Mouse (Mus musculus): ENCODE results near the gene Zcchc18. TPM values are rescaled to one million over a fixed set of nuclear protein-coding genes. Genes with fewer than 3 reads are reported as not detected.
A peak's percentile ranks its signal among the peaks of the same experiment; 100 is the strongest.

The Zcchc18 gene
- total and polyA plus RNA-seq, 3 experiments, result 0.04 to 0.61 TPM; not detected in 1

- H3K79me2 ChIP-seq (ENCODE audit: control insufficient read depth, insufficient read depth, low read length, poor library complexity), result no peaks in the 10 kb centered on the region
- H3K4me1 ChIP-seq (ENCODE audit: control insufficient read depth in 1 of 2, insufficient read depth in 2 of 2, low read length in 2 of 2), result no peaks in the 10 kb centered on the region
- H3K27ac ChIP-seq (ENCODE audit: control insufficient read depth, low read depth, low read length), result no peak overlapping the region
- no peak overlapping the region for H3K4me3 ChIP-seq (ENCODE audit: control insufficient read depth in 1 of 2, insufficient read depth in 1 of 2, low read depth in 2 of 2, low read length in 2 of 2)
- no peaks in the 10 kb centered on the region for H3K36me3 ChIP-seq (ENCODE audit: control insufficient read depth in 1 of 2, insufficient read depth in 2 of 2, low read length in 2 of 2)
- H3K27me3 ChIP-seq (ENCODE audit: control insufficient read depth in 1 of 2, insufficient read depth in 2 of 2, low read length in 2 of 2), result peaks cover 0 to under 1% of the 10 kb centered on the region in 2 experiments; a peak in 2 of 4 replicates
- no peak overlapping the region for H3K9ac ChIP-seq (ENCODE audit: control insufficient read depth, low read depth, low read length, poor library complexity, severe bottlenecking)
- TF ChIP-seq EP300 (IDR thresholded peaks at IDR 0.05; ENCODE audit: low read depth in 1 of 2, low read length in 2 of 2) (no peak), ZC3H11A (IDR thresholded peaks at IDR 0.05; ENCODE audit: low read depth, low read length) (peak; percentile 32), ZKSCAN1 (IDR thresholded peaks at IDR 0.05; ENCODE audit: low read depth, low read length) (no peak), USF2 (IDR thresholded peaks at IDR 0.05; ENCODE audit: borderline replicate concordance in 1 of 2, insufficient read depth in 1 of 2, low read depth in 1 of 2, low read length in 2 of 2) (no peak), USF1 (IDR thresholded peaks at IDR 0.05; ENCODE audit: low read depth, low read length) (no peak), ZMIZ1 (IDR thresholded peaks at IDR 0.05; ENCODE audit: low read depth, low read length) (no peak), MYB (IDR thresholded peaks at IDR 0.05; ENCODE audit: low read depth, low read length) (no peak), ELF1 (IDR thresholded peaks at IDR 0.05; ENCODE audit: low read depth, low read length) (no peak), ZNF384 (IDR thresholded peaks at IDR 0.05; ENCODE audit: low read depth, low read length) (no peak), GATA1 (IDR thresholded peaks at IDR 0.05; ENCODE audit: low read depth, low read length) (no peak), POLR2A (IDR thresholded peaks at IDR 0.05; ENCODE audit: control insufficient read depth in 1 of 2, insufficient read depth in 1 of 2, low read depth in 1 of 2, low read length in 2 of 2, poor library complexity in 1 of 2) (no peak), NELFE (IDR thresholded peaks at IDR 0.05; ENCODE audit: low read depth, low read length) (no peak), CHD2 (IDR thresholded peaks at IDR 0.05; ENCODE audit: low read length) (no peak), MAX (IDR thresholded peaks at IDR 0.05; ENCODE audit: low read length) (no peak), JUND (IDR thresholded peaks at IDR 0.05; ENCODE audit: low read depth, low read length) (no peak), UBTF (IDR thresholded peaks at IDR 0.05; ENCODE audit: borderline replicate concordance, insufficient read depth, low read depth, low read length) (no peak), SIN3A (IDR thresholded peaks at IDR 0.05; ENCODE audit: low read length) (no peak), POLR2AphosphoS5 (IDR thresholded peaks at IDR 0.05; ENCODE audit: borderline replicate concordance, low read depth, low read length) (no peak), SMC3 (IDR thresholded peaks at IDR 0.05; ENCODE audit: low read depth, low read length) (peak; percentile 80), CTCF (IDR thresholded peaks at IDR 0.05 in 2 of 3, conservative IDR thresholded peaks at IDR 0.05 in 1 of 3; ENCODE audit: control insufficient read depth in 1 of 3, insufficient read depth in 1 of 3, low read depth in 2 of 3, low read length in 3 of 3, poor library complexity in 1 of 3, severe bottlenecking in 1 of 3) (peak; percentile 60 to 75 (median 63)), TBP (IDR thresholded peaks at IDR 0.05; ENCODE audit: low read depth, low read length) (no peak), RAD21 (IDR thresholded peaks at IDR 0.05; ENCODE audit: low read depth, low read length) (peak; percentile 58), KAT2A (conservative IDR thresholded peaks at IDR 0.05; ENCODE audit: low read depth, low read length) (no peak)
- DNase-seq (ENCODE audit: low read depth, low spot score), result peak; percentile 37
- H3K9me3 ChIP-seq (replicated peaks; ENCODE audit: insufficient read depth, low read length), result no peaks in the 10 kb centered on the region
Measured at GRCm38 (mm10) chrX:136978616-136979015, 14.3 kb upstream of the Zcchc18 start.

Data from MEL (cell line).